Mouse (Mus musculus): Measurements from ENCODE around the gene Yif1b. TPM values are rescaled to one million over a fixed set of nuclear protein-coding genes. Genes with fewer than 3 reads are reported as not detected.

The Yif1b gene
- polyA plus RNA-seq, 1 experiment from 2014 or later: 82.0 TPM

- H3K9me3 ChIP-seq: no peaks in the 10 kb centered on the region
- H3K27me3 ChIP-seq (replicated peaks): peaks cover 18% of the 10 kb centered on the region
- WGBS: 26% methylated on average over 16 of the region's 16 CpGs
- no peak overlapping the region for H3K9ac ChIP-seq
- H3K36me3 ChIP-seq: peaks cover 21% of the 10 kb centered on the region
- H3K27ac ChIP-seq: no peak overlapping the region
- peak; percentile 43; the same call in 1 of the 2 replicates for ATAC-seq (ENCODE audit: low FRiP score, low read depth)
- peak overlapping the region; percentile 51 for H3K4me2 ChIP-seq (replicated peaks)
- peak overlapping the region; percentile 15; the same call in 1 of the 2 replicates for H3K4me3 ChIP-seq
- 0 out of 2 replicates have a peak, but pooled peaks cover 7% of the 10 kb centered on the region for H3K4me1 ChIP-seq
These were observed 9.2 kb downstream of the Yif1b start for GRCm38 (mm10) chr7:29247314-29247700.

- WGBS: 9% methylated on average over 19 of the region's 19 CpGs
- H3K4me3 ChIP-seq: peak overlapping the region; percentile 15; the same call in 1 of the 2 replicates
- H3K36me3 ChIP-seq: peaks cover 21% of the 10 kb centered on the region
- no peaks in the 10 kb centered on the region for H3K9me3 ChIP-seq
- H3K4me1 ChIP-seq: 0 out of 2 replicates have a peak, but pooled peaks cover 7% of the 10 kb centered on the region
- H3K27ac ChIP-seq: no peak overlapping the region
- 0 out of 2 replicates have a peak overlapping the region, but pooled peaks have one; percentile 41 for H3K9ac ChIP-seq
- ATAC-seq (ENCODE audit: low FRiP score, low read depth): 0 out of 2 replicates have a peak, but pooled peaks have one; percentile 17
- H3K4me2 ChIP-seq (replicated peaks): peak overlapping the region; percentile 51
- peaks cover 18% of the 10 kb centered on the region for H3K27me3 ChIP-seq (replicated peaks)
These were observed 9.6 kb downstream of the Yif1b start for GRCm38 (mm10) chr7:29247706-29248105.

GRCm38 (mm10) chr7:29248261-29248841, 10.2 kb downstream of the Yif1b start, which contains the start of gene 2200002D01Rik:
Gene 2200002D01Rik (minus strand): TSS chr7:29248466.
- peak within 1 kb of the TSS; percentile 15; the same call in 1 of the 2 replicates for H3K4me3 ChIP-seq
- 0 out of 2 replicates have a peak within 1 kb of the TSS, but pooled peaks have one; percentile 41 for H3K9ac ChIP-seq
- H3K27ac ChIP-seq: no peak within 1 kb of the TSS
- H3K4me1 ChIP-seq: 0 out of 2 replicates have a peak, but pooled peaks cover 7% of the 10 kb centered on the region
- WGBS: 9% methylated on average over 20 of the region's 20 CpGs
- ATAC-seq (ENCODE audit: low FRiP score, low read depth): no peak
- peak within 1 kb of the TSS; percentile 51 for H3K4me2 ChIP-seq (replicated peaks)
- H3K27me3 ChIP-seq (replicated peaks): peaks cover 18% of the 10 kb centered on the region
- H3K36me3 ChIP-seq: peaks cover 21% of the 10 kb centered on the region
- H3K9me3 ChIP-seq: no peaks in the 10 kb centered on the region

- no peak for ATAC-seq (ENCODE audit: low FRiP score, low read depth)
- Histone ChIP-seq H3K27me3 (replicated peaks) (peaks cover 18% of the 10 kb centered on the region), H3K4me3 (no peak overlapping the region), H3K9me3 (no peaks in the 10 kb centered on the region), H3K4me1 (0 out of 2 replicates have a peak, but pooled peaks cover 7% of the 10 kb centered on the region), H3K4me2 (replicated peaks) (no peak overlapping the region), H3K36me3 (peaks cover 5% of the 10 kb centered on the region; the same call in 1 of the 2 replicates), H3K9ac (no peak overlapping the region), H3K27ac (no peak overlapping the region)
- WGBS: 83% methylated on average over 3 of the region's 3 CpGs
These were observed 13.0 kb downstream of the Yif1b start for GRCm38 (mm10) chr7:29251166-29251565.

- Histone ChIP-seq H3K9me3 (no peaks in the 10 kb centered on the region), H3K4me3 (no peak overlapping the region), H3K27me3 (replicated peaks) (0 out of 2 replicates have a peak, but pooled peaks cover 2% of the 10 kb centered on the region), H3K4me1 (no peaks in the 10 kb centered on the region), H3K9ac (no peak overlapping the region), H3K27ac (no peak overlapping the region), H3K4me2 (replicated peaks) (no peak overlapping the region), H3K36me3 (no peaks in the 10 kb centered on the region)
- ATAC-seq (ENCODE audit: low FRiP score, low read depth): no peak
- WGBS: 73% methylated on average over 5 of the region's 5 CpGs
These were observed 15.7 kb downstream of the Yif1b start for GRCm38 (mm10) chr7:29253842-29254241.

- WGBS: 89% methylated on average over 4 of the region's 4 CpGs
- H3K4me1 ChIP-seq: peaks cover 7% of the 10 kb centered on the region
These were observed 17.7 kb downstream of the Yif1b start for GRCm38 (mm10) chr7:29255875-29256274.

GRCm38 (mm10) chr7:29257368-29257767, 19.2 kb downstream of the Yif1b start:
- H3K9me3 ChIP-seq: no peaks in the 10 kb centered on the region
- 92% methylated on average over 1 of the region's 1 CpGs for WGBS
- ATAC-seq (ENCODE audit: low FRiP score, low read depth): no peak
- no peak overlapping the region for H3K4me2 ChIP-seq (replicated peaks)
- peaks cover 7% of the 10 kb centered on the region for H3K4me1 ChIP-seq
- H3K9ac ChIP-seq: no peak overlapping the region
- H3K36me3 ChIP-seq: no peaks in the 10 kb centered on the region
- no peak overlapping the region for H3K4me3 ChIP-seq
- H3K27me3 ChIP-seq (replicated peaks): no peaks in the 10 kb centered on the region
- no peak overlapping the region for H3K27ac ChIP-seq

More at GRCm38 (mm10) chr7:29255875-29256274, 17.7 kb downstream of the Yif1b start:
- H3K4me2 ChIP-seq (replicated peaks): no peak overlapping the region
- ATAC-seq (ENCODE audit: low FRiP score, low read depth): no peak
- no peaks in the 10 kb centered on the region for H3K36me3 ChIP-seq
- no peak overlapping the region for H3K4me3 ChIP-seq
- H3K9me3 ChIP-seq: no peaks in the 10 kb centered on the region
- no peak overlapping the region for H3K27ac ChIP-seq
- H3K9ac ChIP-seq: no peak overlapping the region
- H3K27me3 ChIP-seq (replicated peaks): no peaks in the 10 kb centered on the region

- H3K4me3 ChIP-seq: no peak overlapping the region
- no peak for ATAC-seq (ENCODE audit: low FRiP score, low read depth)
- H3K36me3 ChIP-seq: no peaks in the 10 kb centered on the region
- peaks cover 7% of the 10 kb centered on the region for H3K4me1 ChIP-seq
- H3K9ac ChIP-seq: 0 out of 2 replicates have a peak overlapping the region, but pooled peaks have one; percentile 18
- no peak overlapping the region for H3K27ac ChIP-seq
- H3K4me2 ChIP-seq (replicated peaks): no peak overlapping the region
- no peaks in the 10 kb centered on the region for H3K9me3 ChIP-seq
- no peaks in the 10 kb centered on the region for H3K27me3 ChIP-seq (replicated peaks)
- WGBS: 76% methylated on average over 10 of the region's 10 CpGs
These were observed 21.9 kb downstream of the Yif1b start for GRCm38 (mm10) chr7:29259781-29260730.

- H3K27me3 ChIP-seq (replicated peaks): no peaks in the 10 kb centered on the region
- WGBS: 81% methylated on average over 6 of the region's 6 CpGs
- H3K27ac ChIP-seq: no peak overlapping the region
- peaks cover 7% of the 10 kb centered on the region for H3K4me1 ChIP-seq
- no peaks in the 10 kb centered on the region for H3K9me3 ChIP-seq
- no peak overlapping the region for H3K9ac ChIP-seq
- ATAC-seq (ENCODE audit: low FRiP score, low read depth): no peak
- no peak overlapping the region for H3K4me3 ChIP-seq
- no peak overlapping the region for H3K4me2 ChIP-seq (replicated peaks)
- H3K36me3 ChIP-seq: no peaks in the 10 kb centered on the region
These were observed 24.0 kb downstream of the Yif1b start for GRCm38 (mm10) chr7:29262151-29262550.

GRCm38 (mm10) chr7:29263831-29264230, 25.7 kb downstream of the Yif1b start:
- Histone ChIP-seq H3K27ac (no peak overlapping the region), H3K27me3 (replicated peaks) (no peaks in the 10 kb centered on the region), H3K36me3 (no peaks in the 10 kb centered on the region), H3K4me2 (replicated peaks) (no peak overlapping the region), H3K9me3 (no peaks in the 10 kb centered on the region), H3K4me1 (peaks cover 7% of the 10 kb centered on the region), H3K4me3 (no peak overlapping the region), H3K9ac (no peak overlapping the region)
- WGBS: 93% methylated on average over 3 of the region's 3 CpGs
- ATAC-seq (ENCODE audit: low FRiP score, low read depth): no peak

GRCm38 (mm10) chr7:29265636-29266035, 27.5 kb downstream of the Yif1b start:
- H3K4me2 ChIP-seq (replicated peaks): no peak overlapping the region
- H3K4me1 ChIP-seq: no peaks in the 10 kb centered on the region
- 90% methylated on average over 7 of the region's 7 CpGs for WGBS
- ATAC-seq (ENCODE audit: low FRiP score, low read depth): no peak
- H3K9me3 ChIP-seq: no peaks in the 10 kb centered on the region
- no peaks in the 10 kb centered on the region for H3K36me3 ChIP-seq
- no peaks in the 10 kb centered on the region for H3K27me3 ChIP-seq (replicated peaks)
- H3K9ac ChIP-seq: no peak overlapping the region
- no peak overlapping the region for H3K4me3 ChIP-seq
- no peak overlapping the region for H3K27ac ChIP-seq

GRCm38 (mm10) chr7:29266931-29267330, 28.8 kb downstream of the Yif1b start:
- H3K4me1 ChIP-seq: no peaks in the 10 kb centered on the region
- no peaks in the 10 kb centered on the region for H3K36me3 ChIP-seq
- H3K9me3 ChIP-seq: no peaks in the 10 kb centered on the region
- H3K9ac ChIP-seq: no peak overlapping the region
- no peak overlapping the region for H3K27ac ChIP-seq
- H3K4me2 ChIP-seq (replicated peaks): no peak overlapping the region
- H3K4me3 ChIP-seq: no peak overlapping the region
- 68% methylated on average over 4 of the region's 4 CpGs for WGBS
- no peak for ATAC-seq (ENCODE audit: low FRiP score, low read depth)
- H3K27me3 ChIP-seq (replicated peaks): no peaks in the 10 kb centered on the region

All from neural tube, embryonic 12.5 days (tissue).